Mouse (Mus musculus): ENCODE results near the gene Hs3st3a1.

DNA sequence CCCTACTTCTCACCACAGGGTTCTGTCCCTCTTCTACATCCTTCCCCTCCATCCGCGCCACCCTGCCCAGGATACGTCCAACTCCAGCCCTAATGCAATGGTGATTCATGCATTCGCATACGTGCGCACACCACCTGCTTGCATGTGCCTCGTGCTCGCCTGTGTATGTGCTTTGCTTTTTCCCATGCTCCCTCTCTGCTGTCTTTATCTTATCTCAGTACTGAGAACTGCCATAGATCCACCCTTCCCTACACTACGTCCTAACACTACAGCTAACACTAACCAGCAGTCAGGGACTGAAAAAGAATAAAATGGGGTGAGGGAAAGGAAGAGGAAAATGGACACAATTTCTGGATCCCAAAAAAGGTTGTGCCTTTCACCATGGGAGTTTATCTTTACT is 106.7 kb downstream of the Hs3st3a1 start:
- no peak for TF ChIP-seq TCF12 (IDR thresholded peaks at IDR 0.05; ENCODE audit: insufficient read depth, poor library complexity, severe bottlenecking)
- TF ChIP-seq MYOD1 (IDR thresholded peaks at IDR 0.05; ENCODE audit: control insufficient read depth in 1 of 3, insufficient read length in 2 of 3, low read depth in 2 of 3), result no peak
- TF ChIP-seq POLR2A (IDR thresholded peaks at IDR 0.05; ENCODE audit: insufficient read length, low read depth), result no peak
- no peak for TF ChIP-seq REST (IDR thresholded peaks at IDR 0.05; ENCODE audit: insufficient read depth, insufficient read length)
- TF ChIP-seq CEBPB (IDR thresholded peaks at IDR 0.05; ENCODE audit: insufficient read depth, poor library complexity, severe bottlenecking), result no peak
- TF ChIP-seq TCF3 (IDR thresholded peaks at IDR 0.05; ENCODE audit: insufficient read length, low read depth), result no peak
- TF ChIP-seq USF1 (IDR thresholded peaks at IDR 0.05; ENCODE audit: low read depth), result no peak
- TF ChIP-seq POLR2AphosphoS2 (IDR thresholded peaks at IDR 0.05; ENCODE audit: insufficient read length, low read depth), result no peak
- TF ChIP-seq E2F4 (IDR thresholded peaks at IDR 0.05; ENCODE audit: insufficient read depth), result no peak
- no peak for TF ChIP-seq MAX (IDR thresholded peaks at IDR 0.05; ENCODE audit: low read depth)

Data from myocyte (in vitro differentiated cells).